In the genomic region with DNA sequence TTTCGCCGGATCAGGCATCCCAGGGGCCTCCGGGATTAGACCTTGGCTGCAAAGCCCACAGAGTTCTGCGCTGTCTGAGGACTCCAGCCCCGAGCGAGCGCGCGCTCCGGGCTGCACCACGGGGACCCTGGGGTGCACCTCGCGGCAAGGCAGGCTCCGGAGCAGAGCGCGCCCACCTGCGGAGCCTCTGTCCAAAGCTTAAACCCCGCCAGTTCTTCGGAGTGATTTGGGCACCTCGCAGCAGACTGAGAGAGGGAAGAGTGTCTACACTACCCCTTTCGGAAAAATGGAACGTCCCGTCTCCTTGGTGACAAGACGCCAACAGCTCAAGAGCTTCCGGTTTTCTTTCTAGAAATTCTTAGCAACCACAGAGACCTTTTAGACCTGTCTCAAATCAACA, we compare ENCODE assay signal across 8 mouse cellular contexts. TPM values are rescaled to one million over a fixed set of nuclear protein-coding genes. Genes with fewer than 3 reads are reported as not detected.
DNase-seq lines count a peak whose midpoint lies in the region; ATAC-seq and TF ChIP-seq lines count a peak whose summit lies in the region.

A gene (minus strand): TSS at position 76 of the 400 bp plus-strand sequence.

- H3K9me3 ChIP-seq in liver, embryonic 13.5 days (replicated peaks) = no peaks in the 10 kb centered on the region

- peak within 1 kb of the TSS; percentile 47 for H3K9ac ChIP-seq in liver, embryonic 13.5 days

- TF ChIP-seq CTCF in testis, adult 2 months (IDR thresholded peaks at IDR 0.05; ENCODE audit: control insufficient read depth, insufficient read depth, insufficient replicate concordance, low read depth, low read length) = no peak

- H3K4me1 ChIP-seq in liver, embryonic 13.5 days (replicated peaks) = peaks cover 16% of the 10 kb centered on the region
- H3K4me1 ChIP-seq in testis, adult 2 months (ENCODE audit: control insufficient read depth, insufficient read depth, low read length) = peaks cover 12% of the 10 kb centered on the region

- TF ChIP-seq POLR2A in testis, adult 2 months (IDR thresholded peaks at IDR 0.05; ENCODE audit: control insufficient read depth, low read depth, low read length) = no peak; the same call in 1 of the 2 replicates

- no peaks in the 10 kb centered on the region for H3K36me3 ChIP-seq in liver, embryonic 13.5 days
- H3K36me3 ChIP-seq in testis, adult 2 months (ENCODE audit: control insufficient read depth, insufficient read depth, low read length) = no peaks in the 10 kb centered on the region

- H3K4me3 ChIP-seq in liver, embryonic 13.5 days (replicated peaks) = peak within 1 kb of the TSS; percentile 58
- peak within 1 kb of the TSS; percentile 90 for H3K4me3 ChIP-seq in testis, adult 2 months (ENCODE audit: control insufficient read depth, low read depth, low read length)

- WGBS in liver, embryonic 13.5 days (ENCODE audit: insufficient replicate concordance) = under 1% methylated on average over 25 of the region's 25 CpGs

- ATAC-seq in liver, embryonic 13.5 days (ENCODE audit: low read depth) = peak; percentile 40; the same call in 1 of the 2 replicates

- no peak within 1 kb of the TSS for H3K27ac ChIP-seq in liver, embryonic 13.5 days
- peak within 1 kb of the TSS; percentile 78 for H3K27ac ChIP-seq in testis, adult 2 months (ENCODE audit: control insufficient read depth, insufficient read depth, low read depth, low read length)

- peak; percentile 16 for DNase-seq in layer of hippocampus, adult 11-12 months (ENCODE audit: low spot score)
- DNase-seq in layer of hippocampus, adult 9-10 months (ENCODE audit: low spot score) = no peak
- peak; percentile 86 for DNase-seq in c-Kit-positive CD71-negative TER-119-negative erythroid progenitor cells, embryonic 14.5 days (ENCODE audit: low read depth)
- peak; percentile 42 for DNase-seq in gastrocnemius, postnatal 25 days
- peak; percentile 51 for DNase-seq in kidney, adult 11 months
- peak; percentile 40 for DNase-seq in liver, embryonic 13.5 days
- DNase-seq in naive thymus-derived CD4-positive, alpha-beta T cell, adult 2 months (ENCODE audit: low read depth) = peak; percentile 93

- H3K27me3 ChIP-seq in liver, embryonic 13.5 days = peaks cover 39% of the 10 kb centered on the region
- no peaks in the 10 kb centered on the region for H3K27me3 ChIP-seq in testis, adult 2 months (ENCODE audit: control insufficient read depth, insufficient read depth, low read length)

- H3K4me2 ChIP-seq in liver, embryonic 13.5 days = peak within 1 kb of the TSS; percentile 75

RNA-seq across cellular contexts. Expression of the gene that starts here (rescaled TPM):
- not detected for total RNA-seq in gastrocnemius, postnatal 25 days (2021)
- polyA plus RNA-seq in liver, embryonic 13.5 days (2015; fragmentation: Nextera tagmentation; extraction: Ambion mirVana) = 0.08 and 0.13 TPM in 2 replicates
- polyA plus RNA-seq in testis, adult 2 months (2012; rRNA removed) = 19.9 and 20.9 TPM in 2 replicates

Comparison
In these comparisons a context has a peak if more than half of its experiments do, and no peak if none do; other contexts are left out.
1. RNA of the gene that starts here (polyA plus RNA-seq): 19.9 to 20.9 TPM in testis, adult 2 months; 0.08 to 0.13 TPM in liver, embryonic 13.5 days; every median in the first group is over 10 times any median in the second.
2. Peak in DNase-seq in gastrocnemius, postnatal 25 days; RNA of the gene not detected or under 1 TPM.
3. Peak in DNase-seq, ATAC-seq, H3K4me3 ChIP-seq, H3K9ac ChIP-seq and H3K4me2 ChIP-seq in liver, embryonic 13.5 days; RNA of the gene not detected or under 1 TPM.